Mouse (Mus musculus) mature B cell (primary cell): ENCODE results near the gene Hist1h2ai.
"Not testable (repeated sequence)": the region's sequence is repeated elsewhere in the genome, so short reads cannot be mapped to it uniquely, and the experiment has no call there.

Experiments used
- in situ Hi-C: fragments of 300-500 bp; cut with MboI; formaldehyde crosslinking; loops from 2 replicates; pipeline ENCODE4 v1.14.3; 2019

The Hist1h2ai gene

GRCm38 (mm10) chr13:21722993-21723836 is 7.0 kb downstream of the Hist1h2ai start:
- in situ Hi-C loops, result loop anchor here (25.0 kb wide), 1 partner anchor 311 kb away; the partner anchor contains the start of gene Zkscan3

GRCm38 (mm10) chr13:21727948-21728572 is 11.8 kb downstream of the Hist1h2ai start:
- in situ Hi-C loops, result loop anchor here (25.0 kb wide), 1 partner anchor 1416 kb away; no protein-coding TSS in a partner anchor

GRCm38 (mm10) chr13:21729544-21729943 is 13.3 kb downstream of the Hist1h2ai start:
- in situ Hi-C loops, result loop anchor here (25.0 kb wide), 1 partner anchor 1417 kb away; no protein-coding TSS in a partner anchor

GRCm38 (mm10) chr13:21733466-21733865 is 17.2 kb downstream of the Hist1h2ai start:
- in situ Hi-C loops, result loop anchor here (25.0 kb wide), 1 partner anchor 1421 kb away; no protein-coding TSS in a partner anchor

- in situ Hi-C loops, result loop anchor here (25.0 kb wide), 1 partner anchor 1422 kb away; no protein-coding TSS in a partner anchor
These were observed 18.0 kb downstream of the Hist1h2ai start for GRCm38 (mm10) chr13:21734010-21734905.

- in situ Hi-C loops, result loop anchor here (25.0 kb wide), 1 partner anchor 1423 kb away; no protein-coding TSS in a partner anchor
These were observed 18.9 kb downstream of the Hist1h2ai start, which contains the start of gene Hist1h4j for GRCm38 (mm10) chr13:21734906-21735767. TSS of gene Hist1h4j (plus strand) at chr13:21735064.

GRCm38 (mm10) chr13:21745006-21745405 is 28.8 kb downstream of the Hist1h2ai start:
- in situ Hi-C loops, result loop anchor here (25.0 kb wide), 1 partner anchor 1433 kb away; no protein-coding TSS in a partner anchor

GRCm38 (mm10) chr13:21749387-21750158 is 33.4 kb downstream of the Hist1h2ai start:
- in situ Hi-C loops, result loop anchor here (25.0 kb wide), 1 partner anchor 1437 kb away; no protein-coding TSS in a partner anchor

- in situ Hi-C loops, result not testable (repeated sequence)
These were observed 34.2 kb downstream of the Hist1h2ai start, which contains the start of gene Hist1h4k for GRCm38 (mm10) chr13:21750159-21751017. TSS of gene Hist1h4k (minus strand) at chr13:21750505.

GRCm38 (mm10) chr13:21751417-21751816 is 35.2 kb downstream of the Hist1h2ai start:
- in situ Hi-C loops, result no loop called here

- in situ Hi-C loops, result no loop called here
These were observed 35.6 kb downstream of the Hist1h2ai start for GRCm38 (mm10) chr13:21751827-21752226.

GRCm38 (mm10) chr13:21752356-21752755 is 36.1 kb downstream of the Hist1h2ai start:
- in situ Hi-C loops, result no loop called here

GRCm38 (mm10) chr13:21753051-21753523 is 36.9 kb downstream of the Hist1h2ai start:
- in situ Hi-C loops, result no loop called here

- in situ Hi-C loops, result not testable (repeated sequence)
These were observed 37.5 kb downstream of the Hist1h2ai start, which contains the start of the genes Hist1h2ak and Hist1h2bn for GRCm38 (mm10) chr13:21753524-21754285. TSS of gene Hist1h2ak (minus strand) at chr13:21753827. TSS of gene Hist1h2bn (plus strand) at chr13:21754123.

- in situ Hi-C loops, result not testable (repeated sequence)
These were observed 38.2 kb downstream of the Hist1h2ai start for GRCm38 (mm10) chr13:21754294-21755001.

- in situ Hi-C loops, result no loop called here
These were observed 39.5 kb downstream of the Hist1h2ai start for GRCm38 (mm10) chr13:21755707-21756106.
